Mouse (Mus musculus): ENCODE results near the gene Cyp8b1.

Gene Cyp8b1

GRCm38 (mm10) chr9:121916102-121916501 lies at the start of gene Cyp8b1:
TSS of gene Cyp8b1 (minus strand) at chr9:121916305.
- DNase-seq (ENCODE audit: low spot score), result no peak

GRCm38 (mm10) chr9:121964941-121965340 lies 48.8 kb upstream of the Cyp8b1 start:
- DNase-seq (ENCODE audit: low spot score), result no peak

- DNase-seq (ENCODE audit: low spot score), result no peak
Observed at GRCm38 (mm10) chr9:121959966-121960635, 44.0 kb upstream of the Cyp8b1 start.

GRCm38 (mm10) chr9:121952596-121952995 lies 36.5 kb upstream of the Cyp8b1 start:
- DNase-seq (ENCODE audit: low spot score), result no peak

GRCm38 (mm10) chr9:121951114-121951423 lies 35.0 kb upstream of the Cyp8b1 start:
- DNase-seq (ENCODE audit: low spot score), result no peak

- peak; percentile 82 for DNase-seq (ENCODE audit: low spot score)
Observed at GRCm38 (mm10) chr9:121950418-121951113, 34.5 kb upstream of the Cyp8b1 start, which contains the start of gene Fam198a. TSS of gene Fam198a (plus strand) at chr9:121950988.

GRCm38 (mm10) chr9:121948431-121948830 lies 32.3 kb upstream of the Cyp8b1 start:
- DNase-seq (ENCODE audit: low spot score), result no peak

GRCm38 (mm10) chr9:121947784-121948183 lies 31.7 kb upstream of the Cyp8b1 start:
- peak; percentile 51 for DNase-seq (ENCODE audit: low spot score)

GRCm38 (mm10) chr9:121943628-121944027 lies 27.5 kb upstream of the Cyp8b1 start:
- DNase-seq (ENCODE audit: low spot score), result no peak

GRCm38 (mm10) chr9:121943005-121943404 lies 26.9 kb upstream of the Cyp8b1 start:
- no peak for DNase-seq (ENCODE audit: low spot score)

- no peak for DNase-seq (ENCODE audit: low spot score)
Observed at GRCm38 (mm10) chr9:121937944-121938355, 21.8 kb upstream of the Cyp8b1 start.

GRCm38 (mm10) chr9:121937451-121937864 lies 21.4 kb upstream of the Cyp8b1 start:
- no peak for DNase-seq (ENCODE audit: low spot score)

GRCm38 (mm10) chr9:121936952-121937351 lies 20.8 kb upstream of the Cyp8b1 start:
- DNase-seq (ENCODE audit: low spot score), result no peak

GRCm38 (mm10) chr9:121934856-121935255 lies 18.8 kb upstream of the Cyp8b1 start:
- DNase-seq (ENCODE audit: low spot score), result no peak

- DNase-seq (ENCODE audit: low spot score), result no peak
Observed at GRCm38 (mm10) chr9:121928498-121928897, 12.4 kb upstream of the Cyp8b1 start.

- DNase-seq (ENCODE audit: low spot score), result no peak
Observed at GRCm38 (mm10) chr9:121927721-121928120, 11.6 kb upstream of the Cyp8b1 start.

GRCm38 (mm10) chr9:121926634-121927405 lies 10.7 kb upstream of the Cyp8b1 start:
- no peak for DNase-seq (ENCODE audit: low spot score)

GRCm38 (mm10) chr9:121925959-121926358 lies 9.9 kb upstream of the Cyp8b1 start:
- DNase-seq (ENCODE audit: low spot score), result no peak

GRCm38 (mm10) chr9:121924901-121925560 lies 8.9 kb upstream of the Cyp8b1 start:
- DNase-seq (ENCODE audit: low spot score), result no peak

GRCm38 (mm10) chr9:121923906-121924305 lies 7.8 kb upstream of the Cyp8b1 start:
- no peak for DNase-seq (ENCODE audit: low spot score)

GRCm38 (mm10) chr9:121923443-121923842 lies 7.3 kb upstream of the Cyp8b1 start:
- no peak for DNase-seq (ENCODE audit: low spot score)

GRCm38 (mm10) chr9:121919027-121919501 lies 3.0 kb upstream of the Cyp8b1 start:
- no peak for DNase-seq (ENCODE audit: low spot score)
